Mouse (Mus musculus) liver, adult 2 months (tissue): Measurements from ENCODE around the gene Vamp9. TPM values are rescaled to one million over a fixed set of nuclear protein-coding genes. Genes with fewer than 3 reads are reported as not detected.
A peak's percentile ranks its signal among the peaks of the same experiment; 100 is the strongest.

Experiments used
- DNase-seq: peaks from one replicate; pipeline ENCODE4 v3.0.0-alpha.2; 2011; ENCODE audit warnings: low read depth, low spot score; ENCODE audit errors: extremely low read depth
- H3K27ac ChIP-seq: fragments of 200-500 bp; replicated peaks from 2 replicates; pipeline ENCODE4 v1.5.1; 2012; ENCODE audit warnings: low read depth, mild to moderate bottlenecking, control low read depth, inconsistent platforms, low read length; ENCODE audit not compliant: insufficient read depth
- H3K27me3 ChIP-seq: fragments of 200-500 bp; 2 replicates; pipeline ENCODE4 v1.6.1; 2012; ENCODE audit warnings: mild to moderate bottlenecking, moderate library complexity, low read length, inconsistent platforms; ENCODE audit not compliant: control insufficient read depth, insufficient read depth
- H3K36me3 ChIP-seq: fragments of 200-500 bp; 2 replicates; pipeline ENCODE4 v1.6.1; 2012; ENCODE audit warnings: low read length, inconsistent platforms; ENCODE audit not compliant: control insufficient read depth, insufficient read depth
- H3K4me1 ChIP-seq: fragments of 200-500 bp; 2 replicates; pipeline ENCODE4 v1.6.1; 2011; ENCODE audit warnings: low read length; ENCODE audit not compliant: control insufficient read depth, insufficient read depth
- H3K4me3 ChIP-seq: fragments of 200-500 bp; 2 replicates; pipeline ENCODE4 v1.5.1; 2011; ENCODE audit warnings: low read depth, mild to moderate bottlenecking, control low read depth, low read length, moderate library complexity; ENCODE audit not compliant: insufficient read depth
- H3K79me2 ChIP-seq: fragments of 200-500 bp; 2 replicates; pipeline ENCODE4 v1.6.1; 2012; ENCODE audit warnings: inconsistent platforms, mild to moderate bottlenecking, low read length, moderate library complexity; ENCODE audit not compliant: control insufficient read depth, insufficient read depth
- H3K9ac ChIP-seq: fragments of 200-500 bp; 2 replicates; pipeline ENCODE4 v1.6.1; 2012; ENCODE audit warnings: low read depth, mild to moderate bottlenecking, control low read depth, inconsistent platforms, low read length
- CTCF ChIP-seq: fragments of 200-500 bp; IDR thresholded peaks from 2 replicates; pipeline ENCODE4 v1.5.1; 2011; ENCODE audit warnings: low read depth, low read length, control low read depth
- POLR2A ChIP-seq: fragments of 200-500 bp; IDR thresholded peaks from 2 replicates; pipeline ENCODE4 v1.6.1; 2011; ENCODE audit warnings: low read length, control low read depth; ENCODE audit not compliant: insufficient read depth; ENCODE audit errors: extremely low read depth
- WGBS: fragments of 180-500 bp; shearing (Covaris S2); methylation state at CpG from one replicate; pipeline ENCODE4 v1.1.7; 2018; 5-methylcytosine and 5-hydroxymethylcytosine counted together
- polyA plus RNA-seq: library from polyadenylated mRNA; depleted of rRNA; stranded (reverse); fragments of >200 nt; gene quantifications from 2 replicates; pipeline ENCODE4 v1.2.3, GENCODE M21; 2012
- total RNA-seq: library from RNA; depleted of rRNA; stranded (reverse); fragments of >200 nt; gene quantifications from 2 replicates; pipeline ENCODE4 v1.2.3, GENCODE M21; 2014

Gene Vamp9
- total and polyA plus RNA-seq, 2 experiments = not detected

GRCm38 (mm10) chr5:99975776-99976175 is 69.7 kb downstream of the Vamp9 start:
- peaks cover 12% of the 10 kb centered on the region for H3K4me1 ChIP-seq
- 32% methylated on average over 1 of the region's 1 CpGs for WGBS
- peaks cover 25% of the 10 kb centered on the region for H3K79me2 ChIP-seq
- no peaks in the 10 kb centered on the region for H3K27me3 ChIP-seq
- no peak overlapping the region for H3K9ac ChIP-seq
- DNase-seq = no peak
- no peak overlapping the region for H3K4me3 ChIP-seq
- no peak overlapping the region for H3K27ac ChIP-seq
- TF ChIP-seq CTCF = no peak
- no peak for TF ChIP-seq POLR2A
- H3K36me3 ChIP-seq = peaks cover 3% of the 10 kb centered on the region; the same call in 1 of the 2 replicates

GRCm38 (mm10) chr5:99976334-99976955 is 70.4 kb downstream of the Vamp9 start:
- Histone ChIP-seq H3K4me3 (peak overlapping the region; percentile 33; the same call in 1 of the 2 replicates), H3K27ac (no peak overlapping the region), H3K36me3 (peaks cover 3% of the 10 kb centered on the region; the same call in 1 of the 2 replicates), H3K79me2 (peaks cover 25% of the 10 kb centered on the region), H3K27me3 (no peaks in the 10 kb centered on the region), H3K9ac (no peak overlapping the region), H3K4me1 (peaks cover 12% of the 10 kb centered on the region)
- 3% methylated on average over 8 of the region's 8 CpGs for WGBS
- no peak for TF ChIP-seq CTCF
- DNase-seq = no peak

- no peak for TF ChIP-seq CTCF
- TF ChIP-seq POLR2A = no peak
- under 1% methylated on average over 48 of the region's 50 CpGs for WGBS
- H3K4me1 ChIP-seq = peaks cover 11% of the 10 kb centered on the region
Observed at GRCm38 (mm10) chr5:99977516-99978301, 71.7 kb downstream of the Vamp9 start.

GRCm38 (mm10) chr5:99978699-99979442 is 72.8 kb downstream of the Vamp9 start, which contains the start of the genes Hnrnpd and 4930524J08Rik:
Hnrnpd (minus strand) TSS chr5:99978938.
4930524J08Rik (plus strand) TSS chr5:99979061.
- peaks cover 7% of the 10 kb centered on the region for H3K4me1 ChIP-seq
- TF ChIP-seq POLR2A (peak; percentile 74; the same call in 1 of the 2 replicates), CTCF (no peak)
- H3K36me3 ChIP-seq = no peaks in the 10 kb centered on the region
- WGBS = under 1% methylated on average over 85 of the region's 97 CpGs
- peaks cover 21% of the 10 kb centered on the region for H3K79me2 ChIP-seq
- peak within 1 kb of the TSS; percentile 99 for H3K9ac ChIP-seq
- H3K27me3 ChIP-seq = no peaks in the 10 kb centered on the region
- peak within 1 kb of the TSS; percentile 96 for H3K27ac ChIP-seq
- peak; percentile 80 for DNase-seq
- H3K4me3 ChIP-seq = peak within 1 kb of the TSS; percentile 98

More at GRCm38 (mm10) chr5:99977516-99978301, 71.7 kb downstream of the Vamp9 start:
- peak; percentile 66 for DNase-seq
- Histone ChIP-seq H3K4me3 (peak overlapping the region; percentile 98), H3K79me2 (peaks cover 23% of the 10 kb centered on the region), H3K27me3 (no peaks in the 10 kb centered on the region), H3K9ac (peak overlapping the region; percentile 99), H3K36me3 (peaks cover 3% of the 10 kb centered on the region; the same call in 1 of the 2 replicates), H3K27ac (peak overlapping the region; percentile 58)

GRCm38 (mm10) chr5:99983452-99984061 is 77.5 kb downstream of the Vamp9 start:
- Histone ChIP-seq H3K4me1 (no peaks in the 10 kb centered on the region), H3K4me3 (no peak overlapping the region), H3K79me2 (peaks cover 1% of the 10 kb centered on the region), H3K9ac (no peak overlapping the region), H3K27ac (no peak overlapping the region), H3K27me3 (no peaks in the 10 kb centered on the region), H3K36me3 (no peaks in the 10 kb centered on the region)
- DNase-seq = no peak
- WGBS = 81% methylated on average over 9 of the region's 9 CpGs
- no peak for TF ChIP-seq CTCF
- TF ChIP-seq POLR2A = no peak
